Mouse (Mus musculus) lung, postnatal 0 days (tissue): ENCODE data around the gene Clasp2. TPM values are rescaled to one million over a fixed set of nuclear protein-coding genes. Genes with fewer than 3 reads are reported as not detected.

ENCODE experiments used
- ATAC-seq: fragments of 200-750 bp; cut with Nextera tagmentation; 2 replicates; pipeline ENCODE4 v1.8.0; 2017; ENCODE audit warnings: moderate library complexity
- DNase-seq: peaks from one replicate; pipeline ENCODE4 v3.0.0-alpha.2; 2016; ENCODE audit warnings: low spot score
- H3K27ac ChIP-seq: fragments of 300-500 bp; sonication (generic); 2 replicates; pipeline ENCODE4 v1.5.1; 2014; ENCODE audit warnings: antibody characterized with exemption, mild to moderate bottlenecking, low read length, mixed read lengths
- H3K27me3 ChIP-seq: fragments of 300-500 bp; sonication (generic); replicated peaks from 2 replicates; pipeline ENCODE4 v1.6.1; 2014; ENCODE audit warnings: low read length, mixed read lengths; ENCODE audit not compliant: insufficient read depth
- H3K36me3 ChIP-seq: fragments of 300-500 bp; sonication (generic); 2 replicates; pipeline ENCODE4 v1.6.1; 2014; ENCODE audit warnings: low read length, mixed read lengths; ENCODE audit not compliant: insufficient read depth
- H3K4me1 ChIP-seq: fragments of 300-500 bp; sonication (generic); 2 replicates; pipeline ENCODE4 v1.6.1; 2014; ENCODE audit warnings: antibody characterized with exemption, low read depth, low read length, mixed read lengths; ENCODE audit not compliant: insufficient read depth
- H3K4me2 ChIP-seq: fragments of 300-500 bp; sonication (generic); replicated peaks from 2 replicates; pipeline ENCODE4 v1.6.1; 2014; ENCODE audit warnings: low read depth, mild to moderate bottlenecking, low read length, moderate library complexity, mixed read lengths
- H3K4me3 ChIP-seq: fragments of 300-500 bp; sonication (generic); 2 replicates; pipeline ENCODE4 v1.5.1; 2014; ENCODE audit warnings: low read depth, low read length
- H3K9ac ChIP-seq: fragments of 300-500 bp; sonication (generic); replicated peaks from 2 replicates; pipeline ENCODE4 v1.6.1; 2014; ENCODE audit warnings: low read depth, mild to moderate bottlenecking
- H3K9me3 ChIP-seq: fragments of 300-500 bp; sonication (generic); 2 replicates; pipeline ENCODE4 v1.6.1; 2016; ENCODE audit warnings: low read length, mixed read lengths
- CTCF ChIP-seq: IDR thresholded peaks from 2 replicates; pipeline ENCODE4 v1.5.1; 2016; ENCODE audit warnings: antibody characterized with exemption, mild to moderate bottlenecking
- EP300 ChIP-seq: IDR thresholded peaks from 2 replicates; pipeline ENCODE4 v1.6.1; 2016; ENCODE audit warnings: antibody characterized with exemption, mild to moderate bottlenecking, control low read depth
- WGBS: fragments of 180-500 bp; shearing (Covaris S2); extraction: QIAGEN DNeasy Blood & Tissue Kit; methylation state at CpG from one replicate; pipeline ENCODE4 v1.1.7; 2014; 5-methylcytosine and 5-hydroxymethylcytosine counted together
- polyA plus RNA-seq: library from polyadenylated mRNA; unstranded; fragments of >200 nt; fragmentation: Nextera tagmentation; extraction: Ambion mirVana; gene quantifications from 2 replicates; pipeline ENCODE4 v1.2.1, GENCODE M21; 2015

The Clasp2 gene
- polyA plus RNA-seq, 1 experiment from 2014 or later, result 12.1 TPM

DNA sequence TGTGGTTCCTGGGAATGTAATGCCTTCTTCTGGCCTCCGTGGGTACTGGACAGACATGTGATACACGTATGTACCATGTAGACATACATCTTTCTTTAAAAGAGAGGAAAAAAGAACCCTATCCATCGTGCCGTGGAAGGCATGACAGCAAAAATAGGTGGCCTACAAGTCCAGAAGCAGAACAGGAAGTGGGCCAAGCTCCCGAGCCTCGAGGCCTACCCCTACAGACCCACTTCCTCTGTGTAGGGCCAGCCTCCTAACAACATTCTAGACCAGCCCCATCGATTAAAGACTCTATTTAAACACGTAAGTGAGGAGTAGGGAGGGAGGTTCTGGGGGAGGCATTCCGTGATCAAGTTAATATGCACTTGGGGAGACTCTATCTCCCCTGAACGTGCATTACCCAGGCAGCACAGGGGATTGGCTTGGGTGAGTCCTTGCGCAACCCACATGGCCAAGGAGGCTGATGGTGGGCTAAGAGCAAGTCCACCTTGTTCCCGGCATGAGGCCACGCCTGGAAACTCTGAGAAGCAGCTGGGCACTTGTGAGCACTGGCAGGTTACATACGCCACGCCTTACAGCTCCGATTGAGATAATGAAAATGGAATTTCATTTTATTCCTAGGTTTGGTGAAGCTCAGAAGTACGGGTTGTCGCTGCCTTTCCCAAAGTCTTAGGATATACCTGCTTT lies 14.1 kb upstream of the Clasp2 start:
- H3K27me3 ChIP-seq, result no peaks in the 10 kb centered on the region
- no peak overlapping the region for H3K4me3 ChIP-seq
- DNase-seq, result peak; percentile 35
- no peaks in the 10 kb centered on the region for H3K9me3 ChIP-seq
- no peak for TF ChIP-seq EP300
- TF ChIP-seq CTCF, result no peak
- no peak overlapping the region for H3K27ac ChIP-seq
- H3K36me3 ChIP-seq, result no peaks in the 10 kb centered on the region
- no peaks in the 10 kb centered on the region for H3K4me1 ChIP-seq
- no peak overlapping the region for H3K9ac ChIP-seq
- no peak overlapping the region for H3K4me2 ChIP-seq
- 64% methylated on average over 18 of the region's 18 CpGs for WGBS
- peak; percentile 67; the same call in 1 of the 2 replicates for ATAC-seq

DNA sequence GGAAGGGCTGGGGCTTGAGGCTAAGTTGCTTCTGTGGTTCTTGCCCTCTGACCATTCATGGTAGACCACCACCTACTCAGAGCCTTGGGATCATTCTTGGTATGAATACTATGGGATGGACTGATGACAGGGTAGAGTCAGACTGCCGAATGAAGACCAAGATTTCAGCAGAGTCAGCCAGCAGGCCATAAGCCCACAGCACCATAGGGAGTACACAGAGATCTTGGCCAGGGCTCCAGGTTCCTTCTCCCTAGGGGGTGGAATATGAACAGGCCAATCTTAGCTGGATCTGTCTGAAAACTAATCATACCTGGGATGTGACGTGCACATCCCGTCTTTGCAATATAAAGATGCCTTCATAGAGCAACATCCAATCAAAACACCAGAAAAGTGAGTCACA lies 9.7 kb upstream of the Clasp2 start:
- no peak for TF ChIP-seq CTCF
- TF ChIP-seq EP300, result no peak
- ATAC-seq (no peak), DNase-seq (no peak)
- Histone ChIP-seq H3K4me3 (no peak overlapping the region), H3K27ac (no peak overlapping the region), H3K9ac (no peak overlapping the region), H3K4me2 (no peak overlapping the region), H3K27me3 (no peaks in the 10 kb centered on the region), H3K9me3 (no peaks in the 10 kb centered on the region), H3K36me3 (no peaks in the 10 kb centered on the region), H3K4me1 (no peaks in the 10 kb centered on the region)
- WGBS, result 79% methylated on average over 3 of the region's 3 CpGs

DNA sequence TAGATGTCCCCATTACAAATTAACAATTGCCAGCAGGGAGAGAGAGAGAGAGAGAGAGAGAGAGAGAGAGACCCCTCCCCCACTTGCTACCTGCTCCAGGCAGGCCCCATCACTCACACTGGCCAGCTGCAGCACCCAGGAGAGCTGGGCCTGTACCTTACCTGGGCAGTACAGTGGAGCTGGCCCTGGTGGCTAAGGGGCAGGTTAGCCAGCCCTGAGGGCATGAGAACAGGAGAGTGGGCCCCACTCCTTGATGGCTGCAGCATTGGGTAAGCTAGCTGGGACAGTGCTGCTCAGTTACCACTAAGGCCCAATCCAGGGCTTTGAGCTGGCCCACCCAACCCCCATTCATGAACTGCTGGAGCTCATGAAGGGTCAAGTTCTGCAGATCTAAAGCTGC lies 5.4 kb upstream of the Clasp2 start:
- ATAC-seq (no peak), DNase-seq (no peak)
- H3K36me3 ChIP-seq, result no peaks in the 10 kb centered on the region
- no peak overlapping the region for H3K27ac ChIP-seq
- TF ChIP-seq EP300 (no peak), CTCF (no peak)
- no peak overlapping the region for H3K4me2 ChIP-seq
- no peak overlapping the region for H3K9ac ChIP-seq
- no peaks in the 10 kb centered on the region for H3K27me3 ChIP-seq
- H3K4me1 ChIP-seq, result peaks cover 6% of the 10 kb centered on the region; the same call in 1 of the 2 replicates
- H3K9me3 ChIP-seq, result no peaks in the 10 kb centered on the region
- no peak overlapping the region for H3K4me3 ChIP-seq

DNA sequence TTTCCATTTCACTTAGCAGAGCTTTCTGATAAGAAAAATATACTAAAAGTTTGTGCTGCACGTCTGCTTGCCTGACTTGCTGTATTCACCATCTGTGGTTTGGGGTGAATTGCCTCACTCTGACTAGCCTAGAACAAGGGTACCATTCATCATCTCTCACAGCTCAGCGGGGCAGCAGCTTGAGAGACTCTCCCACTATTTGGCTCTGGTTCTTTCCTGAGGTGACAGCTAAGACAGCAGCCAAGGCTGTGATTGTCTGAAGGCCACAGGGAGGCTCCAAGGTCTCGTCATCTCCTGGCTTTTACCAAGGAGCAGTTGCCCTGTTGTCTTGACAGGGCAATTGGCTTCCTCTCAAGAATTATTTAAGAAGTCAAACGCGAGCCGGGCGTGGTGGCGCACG lies 3.3 kb upstream of the Clasp2 start:
- DNase-seq, result peak; percentile 28
- no peak for TF ChIP-seq EP300
- no peak for TF ChIP-seq CTCF
- no peak overlapping the region for H3K9ac ChIP-seq
- WGBS, result 68% methylated on average over 9 of the region's 9 CpGs
- no peaks in the 10 kb centered on the region for H3K9me3 ChIP-seq
- peaks cover 8% of the 10 kb centered on the region for H3K4me1 ChIP-seq
- no peaks in the 10 kb centered on the region for H3K27me3 ChIP-seq
- ATAC-seq, result no peak
- H3K4me2 ChIP-seq, result no peak overlapping the region
- no peak overlapping the region for H3K27ac ChIP-seq
- H3K36me3 ChIP-seq, result no peaks in the 10 kb centered on the region
- H3K4me3 ChIP-seq, result no peak overlapping the region

DNA sequence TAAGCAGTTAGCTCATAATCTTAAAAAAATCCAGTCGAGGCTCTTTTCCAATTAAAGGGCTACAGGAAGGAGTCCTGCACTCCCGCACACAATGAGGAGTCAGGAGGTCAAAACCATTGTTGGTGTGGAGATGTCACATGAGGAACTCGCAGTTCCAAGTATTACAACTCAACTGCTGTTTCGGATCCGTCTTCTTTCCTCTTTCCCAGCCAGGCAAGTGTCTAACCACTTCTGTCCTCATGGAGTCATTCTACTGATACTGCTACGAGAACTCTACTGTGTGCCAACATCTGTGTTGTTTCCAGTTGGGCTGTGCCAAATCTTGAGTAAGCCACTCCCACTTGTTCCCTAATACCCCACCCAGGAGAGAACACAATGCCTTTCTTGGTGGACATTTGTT lies 2.3 kb upstream of the Clasp2 start:
- Histone ChIP-seq H3K9ac (no peak overlapping the region), H3K9me3 (no peaks in the 10 kb centered on the region), H3K4me3 (no peak overlapping the region), H3K4me2 (no peak overlapping the region), H3K27ac (no peak overlapping the region), H3K36me3 (no peaks in the 10 kb centered on the region), H3K4me1 (peaks cover 8% of the 10 kb centered on the region), H3K27me3 (no peaks in the 10 kb centered on the region)
- 41% methylated on average over 6 of the region's 6 CpGs for WGBS
- TF ChIP-seq CTCF, result no peak
- TF ChIP-seq EP300, result no peak; the same call in 1 of the 2 replicates
- ATAC-seq (no peak), DNase-seq (peak; percentile 46)

DNA sequence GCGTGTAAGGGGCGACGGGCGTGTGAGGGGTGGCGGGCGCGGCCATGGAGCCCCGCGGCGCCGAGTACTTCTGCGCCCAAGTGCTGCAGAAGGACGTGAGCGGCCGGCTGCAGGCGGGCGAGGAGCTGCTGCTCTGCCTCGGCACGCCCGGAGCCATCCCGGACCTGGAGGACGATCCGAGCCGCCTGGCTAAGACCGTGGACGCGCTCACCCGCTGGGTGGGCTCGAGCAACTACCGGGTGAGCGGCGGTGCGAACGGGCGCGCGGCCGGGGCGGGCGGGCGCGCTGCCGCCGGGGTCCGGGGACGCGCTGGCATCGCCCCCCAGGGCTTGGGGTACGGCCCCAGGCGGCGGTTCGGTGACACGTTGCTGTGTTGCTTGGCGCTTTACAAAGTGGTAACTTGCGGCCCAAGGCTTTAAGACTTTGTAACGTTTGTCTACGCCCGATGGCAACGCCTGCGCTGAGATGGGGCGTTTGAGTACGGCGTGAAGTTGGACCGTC lies 414 bp downstream of the Clasp2 start:
- H3K4me1 ChIP-seq, result peaks cover 8% of the 10 kb centered on the region
- peak overlapping the region; percentile 85 for H3K4me2 ChIP-seq
- no peaks in the 10 kb centered on the region for H3K27me3 ChIP-seq
- DNase-seq (peak; percentile 49), ATAC-seq (peak; percentile 63)
- under 1% methylated on average over 37 of the region's 64 CpGs for WGBS
- peak overlapping the region; percentile 82 for H3K27ac ChIP-seq
- TF ChIP-seq CTCF (no peak; the same call in 1 of the 2 replicates), EP300 (no peak)
- H3K9ac ChIP-seq, result peak overlapping the region; percentile 94
- H3K36me3 ChIP-seq, result no peaks in the 10 kb centered on the region
- H3K9me3 ChIP-seq, result no peaks in the 10 kb centered on the region
- peak overlapping the region; percentile 98 for H3K4me3 ChIP-seq
